Mouse (Mus musculus) embryonic facial prominence, embryonic 15.5 days (tissue): ENCODE measurements around the gene Usp48. TPM values are rescaled to one million over a fixed set of nuclear protein-coding genes. Genes with fewer than 3 reads are reported as not detected.

Experiments used
- ATAC-seq: fragments of 200-750 bp; cut with Nextera tagmentation; 2 replicates; pipeline ENCODE4 v1.8.0; 2017; ENCODE audit warnings: low read depth, moderate TSS enrichment; ENCODE audit not compliant: insufficient number of reproducible peaks, low FRiP score, low TSS enrichment
- H3K27ac ChIP-seq: fragments of 300-500 bp; sonication (generic); replicated peaks from 2 replicates; pipeline ENCODE4 v1.5.1; 2015; ENCODE audit warnings: mild to moderate bottlenecking, inconsistent platforms
- H3K27me3 ChIP-seq: fragments of 300-500 bp; sonication (generic); 2 replicates; pipeline ENCODE4 v1.6.1; 2015; ENCODE audit warnings: inconsistent platforms
- H3K36me3 ChIP-seq: fragments of 300-500 bp; sonication (generic); 2 replicates; pipeline ENCODE4 v1.6.1; 2015; ENCODE audit warnings: mild to moderate bottlenecking, inconsistent platforms
- H3K4me1 ChIP-seq: fragments of 300-500 bp; sonication (generic); 2 replicates; pipeline ENCODE4 v1.6.1; 2015; ENCODE audit warnings: inconsistent platforms
- H3K4me2 ChIP-seq: fragments of 300-500 bp; sonication (generic); replicated peaks from 2 replicates; pipeline ENCODE4 v1.6.1; 2015; ENCODE audit warnings: mild to moderate bottlenecking, inconsistent platforms
- H3K4me3 ChIP-seq: fragments of 300-500 bp; sonication (generic); replicated peaks from 2 replicates; pipeline ENCODE4 v1.5.1; 2015; ENCODE audit warnings: mild to moderate bottlenecking, inconsistent platforms
- H3K9ac ChIP-seq: fragments of 300-500 bp; sonication (generic); 2 replicates; pipeline ENCODE4 v1.6.1; 2015; ENCODE audit warnings: inconsistent platforms
- H3K9me3 ChIP-seq: fragments of 300-500 bp; sonication (generic); replicated peaks from 2 replicates; pipeline ENCODE4 v1.6.1; 2016; ENCODE audit warnings: inconsistent platforms
- WGBS: fragments of 180-500 bp; shearing (Covaris S2); methylation state at CpG from one replicate; pipeline ENCODE4 v1.1.7; 2015; 5-methylcytosine and 5-hydroxymethylcytosine counted together
- polyA plus RNA-seq: library from polyadenylated mRNA; unstranded; fragments of >200 nt; fragmentation: Nextera tagmentation; extraction: Ambion mirVana; gene quantifications from 2 replicates; pipeline ENCODE4 v1.2.1, GENCODE M21; 2015

Usp48 gene
- polyA plus RNA-seq, result 70.6 and 71.4 TPM in 2 replicates

DNA sequence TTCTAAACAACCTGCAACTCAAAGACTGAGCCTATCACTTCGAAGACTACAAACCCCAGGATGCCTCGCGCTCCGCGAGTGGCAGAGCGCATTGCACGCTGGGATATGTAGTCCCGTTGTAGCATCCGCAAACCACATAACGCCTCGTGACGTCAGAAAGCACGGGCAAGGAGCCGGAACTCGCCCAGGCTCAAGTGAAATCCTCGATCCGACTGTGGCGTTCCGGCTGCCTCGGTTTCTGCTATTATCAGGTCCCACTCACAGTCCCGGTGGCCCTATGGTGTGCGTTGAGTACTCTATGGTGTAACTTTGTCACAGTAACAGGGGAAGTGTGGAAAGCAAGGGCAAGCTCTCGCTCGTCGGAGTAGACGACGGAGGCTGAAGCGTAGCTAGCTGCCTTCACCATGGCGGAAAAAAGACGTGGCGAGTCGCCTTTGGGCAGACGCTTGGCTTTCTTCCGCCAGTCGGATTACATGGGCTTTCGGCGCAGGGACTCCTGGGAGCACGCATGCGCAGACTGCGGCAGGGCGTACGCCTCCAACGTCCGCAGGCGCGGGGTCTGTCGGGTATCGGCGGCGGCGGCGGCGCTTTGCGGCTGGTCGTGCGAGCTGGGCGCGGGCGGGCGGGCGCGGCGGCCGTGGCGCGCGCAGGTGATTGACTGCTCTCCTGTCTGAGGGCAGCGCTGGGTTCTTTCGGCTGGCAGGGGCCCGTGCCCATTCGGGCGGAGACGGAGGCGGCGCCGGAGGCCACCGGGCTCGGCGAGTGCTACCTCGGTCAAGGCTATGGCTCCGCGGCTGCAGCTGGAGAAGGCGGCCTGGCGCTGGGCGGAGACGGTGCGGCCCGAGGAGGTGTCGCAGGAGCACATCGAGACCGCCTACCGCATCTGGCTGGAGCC is at the start of gene Usp48:
Gene Usp48, plus strand, starts transcription at position 155 of the 895 bp plus-strand sequence.
- Histone ChIP-seq H3K27me3 (no peaks in the 10 kb centered on the region; the same call in 1 of the 2 replicates), H3K4me3 (peak within 1 kb of the TSS; percentile 99), H3K27ac (peak within 1 kb of the TSS; percentile 99), H3K4me1 (peaks cover 31% of the 10 kb centered on the region), H3K4me2 (peak within 1 kb of the TSS; percentile 77), H3K9me3 (no peaks in the 10 kb centered on the region), H3K36me3 (no peaks in the 10 kb centered on the region), H3K9ac (peak within 1 kb of the TSS; percentile 84)
- peak; percentile 93 for ATAC-seq
- WGBS, result under 1% methylated on average over 92 of the region's 92 CpGs

DNA sequence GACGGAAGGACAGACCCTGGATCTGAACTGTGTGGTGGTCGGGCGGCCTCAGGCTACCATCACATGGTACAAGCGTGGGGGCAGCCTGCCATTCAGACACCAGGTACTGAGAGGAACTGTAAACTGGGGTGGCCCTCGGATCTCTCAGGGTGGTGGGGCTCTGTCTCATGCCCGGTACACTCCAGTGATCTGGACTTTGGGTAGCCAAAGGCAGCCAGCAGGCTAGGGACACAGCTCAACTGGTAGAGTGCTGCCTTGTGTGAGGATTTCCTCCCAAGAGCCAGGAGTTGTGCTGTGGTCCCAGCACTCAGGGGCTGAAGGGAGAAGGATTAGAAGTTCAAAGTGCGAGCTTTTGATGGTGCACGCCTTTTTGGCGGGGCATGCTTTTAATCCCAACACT is 48.0 kb upstream of the Usp48 start:
- H3K36me3 ChIP-seq, result peaks cover 99% of the 10 kb centered on the region

DNA sequence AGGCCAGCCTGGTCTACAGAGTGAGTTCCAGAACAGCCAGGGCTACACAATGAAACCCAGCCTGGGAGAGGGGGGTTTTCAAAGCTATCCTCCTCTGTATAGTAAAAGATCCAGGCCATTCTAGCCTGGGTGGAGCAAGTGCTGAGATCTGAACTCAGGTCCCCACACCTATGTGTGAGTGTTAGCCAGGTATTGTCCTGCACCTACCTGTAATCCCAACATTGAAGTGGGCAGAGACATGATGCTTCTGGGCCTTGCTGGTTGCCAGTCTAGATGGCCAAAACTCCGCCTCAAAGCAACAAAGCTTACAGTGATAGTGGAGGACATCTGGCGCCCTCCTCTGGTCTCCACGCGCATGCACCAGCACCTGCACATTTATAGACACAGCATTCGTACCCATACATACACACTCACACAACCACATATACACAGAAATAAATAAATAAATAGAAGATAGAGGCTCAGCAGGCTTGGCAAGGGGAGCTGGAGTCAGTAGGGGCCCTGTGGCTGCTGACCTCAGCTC is 47.5 kb upstream of the Usp48 start:
- H3K4me1 ChIP-seq, result no peaks in the 10 kb centered on the region
- no peak overlapping the region for H3K9ac ChIP-seq
- H3K27me3 ChIP-seq, result no peaks in the 10 kb centered on the region
- H3K4me2 ChIP-seq, result no peak overlapping the region
- no peak overlapping the region for H3K27ac ChIP-seq
- ATAC-seq, result no peak
- 77% methylated on average over 5 of the region's 5 CpGs for WGBS
- no peaks in the 10 kb centered on the region for H3K9me3 ChIP-seq
- peaks cover 99% of the 10 kb centered on the region for H3K36me3 ChIP-seq
- H3K4me3 ChIP-seq, result no peak overlapping the region

More for the DNA sequence above, 48.0 kb upstream of the Usp48 start:
- WGBS, result 93% methylated on average over 9 of the region's 9 CpGs
- no peak for ATAC-seq
- no peak overlapping the region for H3K9ac ChIP-seq
- H3K4me3 ChIP-seq, result no peak overlapping the region
- no peaks in the 10 kb centered on the region for H3K4me1 ChIP-seq
- no peaks in the 10 kb centered on the region for H3K27me3 ChIP-seq
- H3K9me3 ChIP-seq, result no peaks in the 10 kb centered on the region
- H3K27ac ChIP-seq, result no peak overlapping the region
- no peak overlapping the region for H3K4me2 ChIP-seq

DNA sequence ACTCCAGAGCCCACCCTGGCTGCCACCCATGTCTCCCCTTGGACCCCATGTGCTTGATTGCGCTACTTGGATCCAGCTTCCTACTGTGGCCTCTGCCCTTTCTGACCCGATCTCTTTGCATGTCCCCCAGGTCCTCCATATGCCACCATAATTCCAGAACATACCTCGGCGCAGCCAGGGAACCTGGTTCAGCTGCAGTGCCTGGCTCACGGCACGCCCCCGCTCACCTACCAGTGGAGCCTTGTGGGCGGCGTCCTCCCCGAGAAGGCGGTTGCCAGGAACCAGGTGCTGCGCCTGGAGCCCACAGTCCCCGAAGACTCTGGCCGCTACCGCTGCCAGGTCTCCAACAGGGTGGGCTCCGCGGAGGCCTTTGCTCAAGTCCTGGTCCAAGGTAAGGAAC is 40.1 kb upstream of the Usp48 start:
- WGBS, result 95% methylated on average over 17 of the region's 17 CpGs
- peaks cover 96% of the 10 kb centered on the region for H3K36me3 ChIP-seq
- H3K4me1 ChIP-seq, result no peaks in the 10 kb centered on the region
- no peak overlapping the region for H3K9ac ChIP-seq
- H3K4me3 ChIP-seq, result no peak overlapping the region
- no peak overlapping the region for H3K27ac ChIP-seq
- ATAC-seq, result no peak
- no peaks in the 10 kb centered on the region for H3K27me3 ChIP-seq
- no peaks in the 10 kb centered on the region for H3K9me3 ChIP-seq
- H3K4me2 ChIP-seq, result no peak overlapping the region

DNA sequence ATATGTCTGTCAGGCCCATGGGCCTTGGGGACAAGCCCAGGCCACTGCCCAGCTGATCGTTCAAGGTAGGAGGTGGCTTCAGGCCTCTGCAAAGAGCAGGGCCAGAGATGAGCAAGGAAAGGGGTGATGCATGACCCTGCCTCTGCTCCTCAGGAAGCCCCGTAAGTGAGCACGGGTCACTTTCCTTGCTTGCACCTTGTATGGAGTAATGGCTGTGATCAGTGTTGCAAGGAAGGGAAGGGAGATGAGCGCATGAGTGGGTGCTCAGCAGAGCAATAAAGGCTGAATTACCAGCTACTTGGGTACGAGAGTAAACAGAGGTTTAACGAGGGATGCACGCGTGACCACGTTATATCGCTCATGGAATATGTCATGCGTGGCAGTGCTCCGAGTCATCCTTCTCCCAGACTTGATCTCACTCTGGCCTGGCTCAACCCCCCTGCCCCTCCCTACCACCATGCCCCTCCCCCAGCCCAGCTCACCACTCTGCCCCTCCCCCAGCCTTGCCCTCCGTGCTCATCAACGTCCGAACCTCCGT is 36.8 kb upstream of the Usp48 start:
- Histone ChIP-seq H3K4me3 (no peak overlapping the region), H3K9me3 (no peaks in the 10 kb centered on the region), H3K4me2 (no peak overlapping the region), H3K27ac (no peak overlapping the region), H3K27me3 (no peaks in the 10 kb centered on the region), H3K36me3 (peaks cover 90% of the 10 kb centered on the region), H3K4me1 (no peaks in the 10 kb centered on the region), H3K9ac (no peak overlapping the region)
- ATAC-seq, result no peak
- WGBS, result 90% methylated on average over 16 of the region's 16 CpGs

DNA sequence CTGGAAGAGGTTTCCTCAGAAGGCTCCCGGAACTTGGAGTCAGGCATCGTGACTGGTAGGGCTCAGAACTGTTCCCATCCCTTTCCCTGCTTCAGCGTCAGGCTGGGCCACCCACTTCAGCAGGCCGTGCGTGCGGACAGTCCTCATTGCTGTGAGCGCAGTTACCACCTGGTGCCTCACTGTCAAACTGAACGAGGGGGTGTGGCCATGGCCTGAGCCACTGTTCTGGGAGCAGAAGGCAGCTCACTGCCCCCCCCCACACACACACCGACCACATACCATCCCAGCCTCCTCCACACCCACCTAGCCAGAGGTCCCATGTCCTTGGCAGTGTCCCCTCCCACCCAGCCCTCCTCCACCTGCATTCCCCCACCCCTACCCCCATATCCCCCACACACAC is 23.7 kb upstream of the Usp48 start:
- Histone ChIP-seq H3K36me3 (peaks cover 60% of the 10 kb centered on the region), H3K4me1 (no peaks in the 10 kb centered on the region), H3K27ac (no peak overlapping the region), H3K4me3 (no peak overlapping the region), H3K9ac (no peak overlapping the region), H3K9me3 (no peaks in the 10 kb centered on the region), H3K4me2 (no peak overlapping the region), H3K27me3 (no peaks in the 10 kb centered on the region)
- ATAC-seq, result 0 out of 2 replicates have a peak, but pooled peaks have one; percentile 15
- 75% methylated on average over 9 of the region's 9 CpGs for WGBS

DNA sequence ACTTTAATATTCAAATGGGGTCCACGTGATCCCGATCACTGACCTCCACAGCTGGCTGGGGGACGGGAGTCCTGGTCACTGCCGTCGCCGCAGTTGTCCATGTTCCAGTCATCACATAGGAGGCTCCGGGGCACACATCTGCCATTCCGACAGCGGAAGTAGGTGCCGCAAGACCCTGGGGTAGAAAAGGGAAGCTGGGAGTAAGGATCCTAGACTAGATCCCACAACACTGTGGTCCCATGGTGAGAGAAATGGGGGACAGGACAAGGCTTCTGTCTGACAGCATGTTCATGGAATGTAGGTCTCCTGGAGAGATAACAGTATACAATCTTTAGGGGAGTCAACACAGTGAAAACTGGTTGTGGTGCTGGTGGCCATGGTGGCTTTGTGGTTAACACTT is 19.1 kb upstream of the Usp48 start, which contains the start of gene Ldlrad2:
Gene Ldlrad2, minus strand, starts transcription at position 101 of the 400 bp plus-strand sequence.
- Histone ChIP-seq H3K4me3 (no peak within 1 kb of the TSS), H3K36me3 (peaks cover 25% of the 10 kb centered on the region), H3K9ac (no peak within 1 kb of the TSS), H3K4me2 (no peak within 1 kb of the TSS), H3K27ac (no peak within 1 kb of the TSS), H3K4me1 (peaks cover 6% of the 10 kb centered on the region; the same call in 1 of the 2 replicates), H3K9me3 (no peaks in the 10 kb centered on the region), H3K27me3 (peaks cover 12% of the 10 kb centered on the region)
- WGBS, result 87% methylated on average over 10 of the region's 10 CpGs
- no peak for ATAC-seq

DNA sequence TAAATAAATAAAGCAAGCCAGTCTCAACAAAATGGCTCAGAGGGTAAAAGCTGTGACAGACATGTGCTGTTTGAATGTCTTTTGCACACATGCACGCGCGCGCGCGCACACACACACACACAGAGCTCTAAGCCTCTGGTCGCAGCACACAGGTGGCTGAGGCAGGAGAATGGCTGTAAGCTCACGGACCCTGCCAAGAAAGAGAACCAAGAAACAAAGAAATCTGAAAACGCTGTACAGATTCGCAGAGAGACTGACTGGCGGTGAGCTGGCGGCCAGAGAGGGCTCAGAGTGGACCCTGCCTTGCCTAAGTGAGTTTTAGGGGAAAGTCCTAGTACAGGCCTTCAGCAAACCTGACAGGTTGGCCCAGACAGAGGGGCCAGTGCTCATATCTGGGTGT is 16.1 kb upstream of the Usp48 start:
- Histone ChIP-seq H3K9ac (no peak overlapping the region), H3K4me2 (no peak overlapping the region), H3K27me3 (peaks cover 12% of the 10 kb centered on the region), H3K9me3 (no peaks in the 10 kb centered on the region), H3K36me3 (0 out of 2 replicates have a peak, but pooled peaks cover 6% of the 10 kb centered on the region), H3K27ac (no peak overlapping the region), H3K4me3 (no peak overlapping the region), H3K4me1 (peaks cover 11% of the 10 kb centered on the region)
- 97% methylated on average over 12 of the region's 12 CpGs for WGBS
- ATAC-seq, result no peak

DNA sequence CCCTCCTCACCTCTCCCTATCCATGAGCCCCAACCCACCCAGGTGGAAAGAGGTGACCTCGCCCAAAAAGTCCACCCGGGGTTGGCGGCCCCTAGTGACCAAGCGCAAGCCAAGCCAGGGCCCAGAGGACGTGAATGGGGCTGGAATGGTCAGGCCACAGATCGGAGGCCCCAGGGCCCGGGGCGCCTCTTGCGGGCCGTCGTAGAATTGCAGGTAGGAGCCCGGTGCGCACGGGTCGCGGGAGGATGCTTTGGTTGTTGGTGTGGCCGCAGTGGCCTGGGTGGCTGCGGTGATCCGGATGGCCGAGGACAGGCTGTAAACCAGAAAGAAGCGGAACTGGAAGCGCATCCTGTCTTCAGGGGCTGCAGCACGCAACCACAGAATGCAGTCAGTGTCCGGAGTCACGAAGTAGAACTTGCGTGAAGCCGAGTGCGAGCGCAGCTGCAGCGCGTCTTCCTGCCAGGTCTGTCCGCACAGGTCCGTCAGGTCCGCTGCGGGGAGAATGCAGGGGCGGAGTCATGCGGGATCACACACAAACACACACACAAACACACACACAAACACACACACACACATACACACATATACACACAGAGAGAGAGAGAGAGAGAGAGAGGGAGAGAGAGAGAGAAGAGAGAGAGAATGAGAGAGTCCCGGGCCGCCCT is 15.2 kb upstream of the Usp48 start:
- H3K27ac ChIP-seq, result no peak overlapping the region
- H3K9ac ChIP-seq, result no peak overlapping the region
- 0 out of 2 replicates have a peak, but pooled peaks cover 3% of the 10 kb centered on the region for H3K36me3 ChIP-seq
- peaks cover 11% of the 10 kb centered on the region for H3K4me1 ChIP-seq
- H3K9me3 ChIP-seq, result no peaks in the 10 kb centered on the region
- no peak for ATAC-seq
- WGBS, result 4% methylated on average over 39 of the region's 39 CpGs
- peak overlapping the region; percentile 37 for H3K4me3 ChIP-seq
- peak overlapping the region; percentile 57 for H3K4me2 ChIP-seq
- peaks cover 12% of the 10 kb centered on the region for H3K27me3 ChIP-seq

DNA sequence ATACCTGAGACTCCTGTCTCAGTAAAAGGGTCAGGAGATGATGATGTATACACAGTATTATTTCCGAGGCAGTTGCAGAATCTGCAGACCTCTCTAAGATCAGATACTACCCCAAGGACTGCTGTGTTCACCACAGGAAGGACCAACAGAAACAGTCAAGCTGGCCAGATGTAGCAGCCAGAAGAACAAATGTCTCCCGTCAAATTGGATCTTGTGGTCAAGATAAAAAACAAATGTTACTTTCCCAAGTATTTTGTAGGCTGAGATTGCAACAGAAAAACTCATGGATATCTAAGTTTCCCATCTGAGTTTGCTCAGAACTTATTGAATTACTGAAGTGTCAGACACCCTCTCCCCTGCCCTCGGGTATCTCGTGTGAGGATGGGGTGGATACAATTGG is 13.8 kb upstream of the Usp48 start:
- H3K27me3 ChIP-seq, result peaks cover 12% of the 10 kb centered on the region
- no peak overlapping the region for H3K4me3 ChIP-seq
- H3K4me1 ChIP-seq, result peaks cover 11% of the 10 kb centered on the region
- no peaks in the 10 kb centered on the region for H3K9me3 ChIP-seq
- H3K27ac ChIP-seq, result no peak overlapping the region
- ATAC-seq, result no peak
- 32% methylated on average over 4 of the region's 4 CpGs for WGBS
- H3K36me3 ChIP-seq, result no peaks in the 10 kb centered on the region
- H3K4me2 ChIP-seq, result no peak overlapping the region
- H3K9ac ChIP-seq, result no peak overlapping the region

DNA sequence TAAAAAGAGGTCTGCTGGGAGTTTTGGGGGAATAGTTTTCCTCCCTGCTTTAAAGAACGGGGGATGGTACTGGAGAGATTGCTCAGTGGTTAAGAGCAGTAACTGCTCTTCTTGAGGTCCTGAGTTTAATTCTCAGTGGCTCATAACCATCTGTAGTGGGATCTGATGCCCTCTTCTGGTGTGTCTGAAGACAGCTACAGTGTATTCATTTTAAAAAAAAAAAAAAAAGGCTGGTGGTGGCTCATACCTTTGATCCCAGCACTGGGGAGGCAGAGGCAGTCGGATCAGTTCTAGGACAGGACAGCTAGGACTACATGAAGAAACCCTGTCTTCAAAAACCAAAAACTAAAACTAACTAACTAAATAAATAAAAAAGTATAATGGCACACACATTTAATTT is 13.3 kb upstream of the Usp48 start:
- WGBS, result 52% methylated on average over 2 of the region's 2 CpGs
- peaks cover 12% of the 10 kb centered on the region for H3K27me3 ChIP-seq
- H3K9ac ChIP-seq, result no peak overlapping the region
- H3K4me3 ChIP-seq, result no peak overlapping the region
- no peaks in the 10 kb centered on the region for H3K9me3 ChIP-seq
- H3K27ac ChIP-seq, result no peak overlapping the region
- ATAC-seq, result no peak
- no peaks in the 10 kb centered on the region for H3K36me3 ChIP-seq
- peaks cover 11% of the 10 kb centered on the region for H3K4me1 ChIP-seq
- H3K4me2 ChIP-seq, result no peak overlapping the region
